Mouse (Mus musculus) megakaryocyte, embryonic 14.5 days (primary cell): ENCODE data around the gene Srpk2.

Experiments used
- FLI1 ChIP-seq: IDR thresholded peaks from 2 replicates; pipeline ENCODE4 v1.6.1; 2012; ENCODE audit warnings: low read length, inconsistent platforms, mixed read lengths
- GATA1 ChIP-seq: IDR thresholded peaks from 3 replicates; pipeline ENCODE4 v1.6.1; 2012; ENCODE audit warnings: mixed read lengths, low read length, inconsistent platforms, borderline replicate concordance

DNA sequence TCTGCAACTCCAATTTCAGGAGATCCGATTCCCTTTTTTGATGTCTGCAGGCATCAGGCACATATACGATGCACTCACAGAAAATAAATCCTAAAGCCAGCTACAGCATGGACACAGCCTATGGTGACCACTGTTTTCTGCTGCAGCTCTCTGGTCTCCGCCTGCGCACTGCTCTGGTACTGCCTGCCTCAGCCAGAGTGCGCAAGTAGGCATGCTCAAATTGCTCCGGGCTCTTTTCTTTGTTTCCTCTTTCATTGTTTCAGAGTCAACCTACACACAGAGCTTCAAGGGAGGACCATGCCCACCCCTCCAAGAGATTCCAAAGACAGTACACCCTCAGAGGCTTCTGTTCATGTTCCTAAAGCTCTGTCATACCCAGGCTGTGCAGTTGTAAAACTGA is 175.8 kb downstream of the Srpk2 start:
- TF ChIP-seq GATA1: no peak
- no peak for TF ChIP-seq FLI1
